Mouse (Mus musculus): ENCODE data around the gene Gm10260.

DNA sequence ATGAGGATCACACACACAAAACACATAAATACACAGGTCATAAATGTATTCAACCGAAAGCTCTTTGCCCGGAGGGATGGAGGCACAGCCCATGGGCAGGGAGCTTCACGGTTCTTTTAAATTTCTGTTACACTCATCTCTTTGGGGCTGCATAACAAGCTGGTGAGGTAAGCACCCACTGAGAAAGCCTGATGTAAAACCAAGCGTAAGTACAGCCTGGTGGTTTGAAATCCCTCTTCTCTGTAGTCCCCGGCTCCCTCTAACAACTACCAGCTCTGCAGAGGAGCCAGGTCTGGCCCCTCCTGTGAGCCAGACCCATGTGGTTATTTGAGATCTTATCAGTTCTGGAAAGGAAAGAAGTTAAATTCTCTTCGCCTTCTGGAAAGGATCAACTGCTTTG is 31.2 kb upstream of the Gm10260 start:
- TF ChIP-seq POLR2A (IDR thresholded peaks at IDR 0.05; ENCODE audit: low read depth, low read length): no peak
- no peak for TF ChIP-seq CTCF (IDR thresholded peaks at IDR 0.05; ENCODE audit: borderline replicate concordance, insufficient read depth, low read length)

All from embryonic fibroblast, embryonic 13.5 days (primary cell).